Mouse (Mus musculus) stomach, postnatal 0 days (tissue): ENCODE data around the gene Olfr1381. TPM values are rescaled to one million over a fixed set of nuclear protein-coding genes. Genes with fewer than 3 reads are reported as not detected.
"Not testable (repeated sequence)": the region's sequence is repeated elsewhere in the genome, so short reads cannot be mapped to it uniquely, and the experiment has no call there.

Experiments used
- ATAC-seq: fragments of 200-750 bp; cut with Nextera tagmentation; 2 replicates; pipeline ENCODE4 v1.8.0; 2017; ENCODE audit not compliant: low FRiP score, low TSS enrichment
- DNase-seq: peaks from one replicate; pipeline ENCODE4 v3.0.0-alpha.2; 2016; ENCODE audit warnings: low spot score
- H3K27ac ChIP-seq: fragments of 300-500 bp; sonication (generic); replicated peaks from 2 replicates; pipeline ENCODE4 v1.5.1; 2014; ENCODE audit warnings: mild to moderate bottlenecking, control low read depth
- H3K27me3 ChIP-seq: fragments of 300-500 bp; sonication (generic); 2 replicates; pipeline ENCODE4 v1.6.1; 2014; ENCODE audit warnings: low read length; ENCODE audit not compliant: control insufficient read depth, insufficient read depth
- H3K36me3 ChIP-seq: fragments of 300-500 bp; sonication (generic); 2 replicates; pipeline ENCODE4 v1.6.1; 2014; ENCODE audit warnings: low read length, mixed read lengths; ENCODE audit not compliant: control insufficient read depth, insufficient read depth
- H3K4me1 ChIP-seq: fragments of 300-500 bp; sonication (generic); replicated peaks from 2 replicates; pipeline ENCODE4 v1.6.1; 2014; ENCODE audit warnings: antibody characterized with exemption; ENCODE audit not compliant: control insufficient read depth, insufficient read depth
- H3K4me2 ChIP-seq: fragments of 300-500 bp; sonication (generic); replicated peaks from 2 replicates; pipeline ENCODE4 v1.6.1; 2014; ENCODE audit warnings: low read depth, mild to moderate bottlenecking, control low read depth, moderate library complexity
- H3K4me3 ChIP-seq: fragments of 300-500 bp; sonication (generic); 2 replicates; pipeline ENCODE4 v1.5.1; 2014; ENCODE audit warnings: low read depth, low read length, control low read depth
- H3K9ac ChIP-seq: fragments of 300-500 bp; sonication (generic); 2 replicates; pipeline ENCODE4 v1.6.1; 2014; ENCODE audit warnings: mild to moderate bottlenecking, low read length, control low read depth, mixed read lengths
- H3K9me3 ChIP-seq: fragments of 300-500 bp; sonication (generic); 2 replicates; pipeline ENCODE4 v1.6.1; 2016; ENCODE audit warnings: low read length; ENCODE audit not compliant: control insufficient read depth
- CTCF ChIP-seq: IDR thresholded peaks from 2 replicates; pipeline ENCODE4 v1.5.1; 2016; ENCODE audit warnings: antibody characterized with exemption, low read depth, mild to moderate bottlenecking, moderate library complexity
- EP300 ChIP-seq: optimal IDR thresholded peaks from 2 replicates; pipeline ENCODE3; 2016; ENCODE audit warnings: antibody characterized with exemption
- WGBS: fragments of 180-500 bp; shearing (Covaris S2); extraction: QIAGEN DNeasy Blood & Tissue Kit; methylation state at CpG from one replicate; pipeline ENCODE4 v1.1.7; 2014; 5-methylcytosine and 5-hydroxymethylcytosine counted together
- polyA plus RNA-seq: library from polyadenylated mRNA; unstranded; fragments of >200 nt; fragmentation: Nextera tagmentation; extraction: Ambion mirVana; gene quantifications from 2 replicates; pipeline ENCODE4 v1.2.1, GENCODE M21; 2015

Olfr1381 gene
- polyA plus RNA-seq, 1 experiment from 2014 or later = not detected

DNA sequence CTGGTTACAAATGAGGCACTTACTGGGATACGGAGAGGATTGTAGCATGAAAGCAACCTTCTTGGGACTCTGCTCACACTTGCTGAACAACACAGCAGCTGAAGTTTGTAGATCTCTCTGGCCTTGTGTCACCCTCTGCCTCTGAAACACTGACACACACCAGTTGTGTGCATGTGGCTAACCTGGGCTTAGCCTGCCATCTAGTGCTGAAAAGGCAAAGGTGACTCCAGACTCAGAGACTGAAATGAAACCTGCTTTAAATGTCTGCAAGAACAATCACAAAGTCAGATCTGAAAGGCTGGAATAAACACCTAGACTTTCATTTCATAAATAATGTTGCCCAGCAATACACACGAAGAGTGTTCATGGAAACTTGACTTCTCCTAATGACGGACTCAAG lies 10.8 kb downstream of the Olfr1381 start:
- H3K36me3 ChIP-seq, ATAC-seq, H3K9ac ChIP-seq, H3K4me2 ChIP-seq, H3K4me1 ChIP-seq, H3K9me3 ChIP-seq, H3K27me3 ChIP-seq, DNase-seq, H3K4me3 ChIP-seq, H3K27ac ChIP-seq: not testable (repeated sequence)
- WGBS = 54% methylated on average over 3 of the region's 3 CpGs
- peak; percentile 64 for TF ChIP-seq CTCF

DNA sequence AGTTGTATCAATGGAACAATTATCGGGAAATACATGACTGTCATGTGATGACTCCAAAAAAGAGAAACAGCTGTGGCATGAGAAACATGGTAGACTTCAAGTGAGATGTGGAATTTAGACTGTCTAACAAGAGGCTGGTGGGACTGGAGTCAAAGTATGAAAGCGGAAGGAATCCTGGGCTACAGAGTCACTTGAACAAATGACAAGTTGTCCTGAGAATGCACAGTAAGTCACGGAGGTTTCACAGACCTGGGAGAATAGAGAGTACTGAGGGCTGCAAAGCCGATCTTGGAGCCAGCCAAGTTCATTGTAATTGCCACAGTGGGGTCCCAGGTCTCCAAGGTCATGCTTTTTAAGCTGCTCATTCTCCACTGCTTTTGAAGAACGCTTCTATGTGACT lies 13.3 kb downstream of the Olfr1381 start, which contains the start of gene Olfr1380:
Gene Olfr1380 (plus strand): TSS at position 301 of the 400 bp plus-strand sequence.
- not testable (repeated sequence) for H3K4me2 ChIP-seq, H3K9me3 ChIP-seq, H3K4me3 ChIP-seq, H3K36me3 ChIP-seq, ATAC-seq, H3K9ac ChIP-seq, DNase-seq, H3K4me1 ChIP-seq, H3K27ac ChIP-seq, H3K27me3 ChIP-seq
- WGBS = 78% methylated on average over 5 of the region's 5 CpGs

DNA sequence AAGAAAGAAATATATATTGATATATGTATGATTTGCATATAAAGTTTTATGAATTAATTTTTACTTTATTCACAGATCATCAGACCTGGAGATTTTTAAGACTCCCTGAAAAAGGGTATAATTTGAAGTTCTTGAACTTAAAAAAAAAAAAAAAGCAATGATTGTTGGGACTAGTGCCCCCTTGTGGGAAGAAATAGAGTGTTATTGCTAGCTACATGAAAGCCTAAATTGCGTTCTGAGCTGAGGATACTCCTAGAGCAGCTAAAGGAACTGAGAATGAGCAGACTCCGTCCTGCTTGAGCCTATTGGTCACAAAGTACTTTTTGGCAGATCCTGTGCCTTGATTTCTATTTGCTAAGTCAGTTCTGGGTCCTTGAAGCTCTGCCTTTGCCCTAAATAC lies 31.8 kb downstream of the Olfr1381 start:
- not testable (repeated sequence) for H3K27ac ChIP-seq, ATAC-seq, H3K27me3 ChIP-seq, H3K4me2 ChIP-seq, H3K9me3 ChIP-seq, H3K9ac ChIP-seq, H3K36me3 ChIP-seq, DNase-seq, H3K4me1 ChIP-seq, H3K4me3 ChIP-seq
- peak; percentile 51 for TF ChIP-seq CTCF
- 32% methylated on average over 2 of the region's 2 CpGs for WGBS

DNA sequence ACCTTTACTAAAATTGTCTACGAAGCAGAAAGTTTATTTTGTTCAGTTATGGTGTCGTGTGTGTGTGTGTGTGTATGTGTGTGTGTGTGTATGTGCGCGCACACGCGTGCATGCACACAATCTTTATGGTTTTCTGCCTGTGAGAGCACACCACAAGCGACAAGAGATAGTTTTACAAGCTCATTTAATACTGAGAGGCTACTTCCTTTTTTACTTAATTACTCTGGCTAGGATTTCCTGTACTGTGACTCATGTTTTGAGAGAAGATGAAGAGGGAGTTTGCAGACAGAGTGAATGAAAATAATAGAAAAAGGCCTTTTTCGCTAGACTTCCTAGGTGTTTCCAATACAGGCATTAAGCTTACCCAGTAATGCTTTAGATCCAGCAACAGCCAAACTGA lies 37.2 kb downstream of the Olfr1381 start:
- not testable (repeated sequence) for H3K9me3 ChIP-seq, H3K4me1 ChIP-seq, ATAC-seq, H3K27me3 ChIP-seq, H3K9ac ChIP-seq, H3K27ac ChIP-seq, H3K4me3 ChIP-seq, H3K4me2 ChIP-seq, H3K36me3 ChIP-seq, DNase-seq
- WGBS = 77% methylated on average over 8 of the region's 8 CpGs

DNA sequence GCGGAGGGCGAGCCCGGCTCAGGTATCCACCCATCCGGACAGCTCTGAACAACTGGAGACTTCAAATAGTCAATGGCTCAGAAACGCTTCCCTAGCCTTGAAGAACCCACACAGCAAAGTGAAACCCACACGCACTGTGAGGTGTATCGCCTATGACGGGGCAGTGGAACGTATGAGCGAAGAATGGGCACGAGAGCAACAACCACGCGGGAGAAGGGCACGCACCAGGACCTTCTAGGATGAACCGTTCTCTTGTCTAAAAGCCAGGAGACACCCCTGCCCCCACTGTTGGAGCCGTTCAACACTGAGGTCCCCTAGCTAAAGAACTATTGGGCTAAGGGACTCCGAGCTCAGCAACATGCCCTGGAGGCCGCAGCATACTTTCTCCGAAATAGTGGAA lies 47.0 kb downstream of the Olfr1381 start:
- H3K36me3 ChIP-seq = no peaks in the 10 kb centered on the region
- no peak overlapping the region for H3K27ac ChIP-seq
- no peak overlapping the region for H3K4me2 ChIP-seq
- no peak for ATAC-seq
- no peak overlapping the region for H3K9ac ChIP-seq
- WGBS = 89% methylated on average over 19 of the region's 19 CpGs
- DNase-seq = no peak
- no peaks in the 10 kb centered on the region for H3K9me3 ChIP-seq
- TF ChIP-seq CTCF (no peak), EP300 (no peak)
- H3K4me1 ChIP-seq = no peaks in the 10 kb centered on the region
- H3K4me3 ChIP-seq = no peak overlapping the region
- H3K27me3 ChIP-seq = no peaks in the 10 kb centered on the region

DNA sequence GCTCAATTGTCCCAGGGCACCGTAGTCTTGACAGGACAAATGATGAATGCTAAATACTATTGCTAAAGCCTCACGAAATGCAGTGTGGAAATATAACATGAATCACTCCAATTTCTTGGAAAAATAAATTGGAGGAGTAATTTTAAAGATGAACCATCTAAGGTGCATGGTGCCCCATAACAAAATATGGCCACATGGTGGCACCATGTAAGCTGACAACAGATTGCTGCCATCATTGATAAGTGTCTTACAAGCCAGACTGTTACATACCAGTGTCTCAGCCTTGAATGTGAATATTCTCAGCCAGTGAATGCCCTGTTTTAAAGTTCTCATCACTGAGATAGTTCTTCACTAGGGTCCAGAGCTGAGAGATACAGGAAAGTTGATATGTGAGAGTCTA lies 53.9 kb downstream of the Olfr1381 start:
- 46% methylated on average over 2 of the region's 2 CpGs for WGBS
- DNase-seq, H3K4me1 ChIP-seq, H3K27me3 ChIP-seq, H3K4me2 ChIP-seq, H3K36me3 ChIP-seq, H3K9ac ChIP-seq, H3K9me3 ChIP-seq, H3K27ac ChIP-seq, H3K4me3 ChIP-seq, ATAC-seq: not testable (repeated sequence)
- TF ChIP-seq CTCF = peak; percentile 45

Other genes with a start within 250 kb of the Olfr1381 start
- not detected in 2 replicates for gene Olfr10, start 238.7 kb upstream of the Olfr1381 start, polyA plus RNA-seq
- not detected in 2 replicates for gene Olfr1391, start 220.7 kb upstream of the Olfr1381 start, polyA plus RNA-seq
- gene Olfr1390, start 208.3 kb upstream of the Olfr1381 start, polyA plus RNA-seq = not detected in 2 replicates
- gene Olfr1389, start 120.4 kb upstream of the Olfr1381 start, polyA plus RNA-seq = not detected in 2 replicates
- gene Olfr1388, start 106.8 kb upstream of the Olfr1381 start, polyA plus RNA-seq = 0.08 TPM in 1 of 2 replicates, not detected in the other
- gene Olfr1387, start 88.1 kb upstream of the Olfr1381 start, polyA plus RNA-seq = 0.07 TPM in 1 of 2 replicates, not detected in the other
- not detected in 2 replicates for gene Olfr1386, start 78.4 kb upstream of the Olfr1381 start, polyA plus RNA-seq
- not detected in 2 replicates for gene Olfr1385, start 54.4 kb upstream of the Olfr1381 start, polyA plus RNA-seq
- gene Olfr1384, start 36.7 kb upstream of the Olfr1381 start, polyA plus RNA-seq = 0.06 TPM in 1 of 2 replicates, not detected in the other
- 0.02 TPM in 1 of 2 replicates, not detected in the other for gene Olfr1383, start 23.8 kb upstream of the Olfr1381 start, polyA plus RNA-seq
- gene Olfr1382, start 15.2 kb upstream of the Olfr1381 start, polyA plus RNA-seq = not detected in 2 replicates
- not detected in 2 replicates for gene Olfr1380, start 13.4 kb downstream of the Olfr1381 start, polyA plus RNA-seq
- 1.4 and 1.5 TPM in 2 replicates for gene Flt4, start 65.8 kb downstream of the Olfr1381 start, polyA plus RNA-seq
- 3.6 and 3.9 TPM in 2 replicates for gene Scgb3a1, start 120.2 kb downstream of the Olfr1381 start, polyA plus RNA-seq
- gene Cnot6, start 169.3 kb downstream of the Olfr1381 start, polyA plus RNA-seq = 29.1 and 29.6 TPM in 2 replicates